ENCODE assay signal across 8 mouse cellular contexts in the genomic region with DNA sequence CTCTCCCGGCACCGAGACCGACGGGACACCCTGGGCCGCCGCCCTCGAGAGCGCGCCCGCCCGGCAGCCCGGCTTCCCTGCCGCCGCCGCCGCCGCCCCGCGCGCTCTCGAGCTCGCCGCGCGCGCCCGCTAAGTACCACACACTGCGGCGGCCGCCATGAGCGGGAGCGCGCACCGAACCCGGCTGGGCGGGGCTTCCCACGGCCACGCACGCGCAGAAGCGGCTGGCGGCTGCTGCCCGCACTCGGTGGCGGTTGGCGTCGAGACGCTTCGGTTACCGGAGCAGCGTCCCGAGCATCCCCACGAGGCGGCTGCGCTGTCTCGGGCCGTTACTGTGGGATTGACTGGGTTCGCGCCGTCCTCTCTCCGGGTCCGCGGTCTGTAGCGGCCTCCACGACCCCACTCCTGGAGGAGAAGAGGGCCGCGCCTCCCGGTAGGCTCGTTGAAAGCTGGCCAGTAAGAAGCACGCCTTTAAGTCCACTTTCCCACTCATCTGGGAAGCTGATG. TPM values are rescaled to one million over a fixed set of nuclear protein-coding genes. Genes with fewer than 3 reads are reported as not detected.
A peak's percentile ranks its signal among the peaks of the same experiment; 100 is the strongest.
DNase-seq lines count a peak whose midpoint lies in the region; ATAC-seq and TF ChIP-seq lines count a peak whose summit lies in the region.

No protein-coding gene starts in this region.

- no peaks in the 10 kb centered on the region for H3K36me3 ChIP-seq in E14TG2a.4 (ENCODE audit: insufficient read depth, low read length)
- H3K36me3 ChIP-seq in forebrain, embryonic 13.5 days (ENCODE audit: poor library complexity, severe bottlenecking), result no peaks in the 10 kb centered on the region
- no peaks in the 10 kb centered on the region for H3K36me3 ChIP-seq in liver, embryonic 16.5 days (ENCODE audit: control insufficient read depth, insufficient read depth)
- no peaks in the 10 kb centered on the region for H3K36me3 ChIP-seq in neural tube, embryonic 12.5 days
- no peaks in the 10 kb centered on the region for H3K36me3 ChIP-seq in stomach, postnatal 0 days (ENCODE audit: control insufficient read depth, insufficient read depth, low read length)

- TF ChIP-seq EP300 in stomach, postnatal 0 days (optimal IDR thresholded peaks at IDR 0.05), result no peak

- H3K27ac ChIP-seq in forebrain, embryonic 13.5 days, result peak overlapping the region; percentile 97
- H3K27ac ChIP-seq in liver, embryonic 16.5 days (ENCODE audit: low read length), result peak overlapping the region; percentile 96
- H3K27ac ChIP-seq in neural tube, embryonic 12.5 days, result peak overlapping the region; percentile 94
- peak overlapping the region; percentile 99 for H3K27ac ChIP-seq in stomach, postnatal 0 days (replicated peaks)

- no peaks in the 10 kb centered on the region for H3K9me3 ChIP-seq in E14TG2a.4 (ENCODE audit: low read length)
- H3K9me3 ChIP-seq in forebrain, embryonic 13.5 days (replicated peaks), result no peaks in the 10 kb centered on the region
- H3K9me3 ChIP-seq in liver, embryonic 16.5 days (replicated peaks; ENCODE audit: control insufficient read depth, low read length), result no peaks in the 10 kb centered on the region
- H3K9me3 ChIP-seq in neural tube, embryonic 12.5 days, result no peaks in the 10 kb centered on the region
- no peaks in the 10 kb centered on the region for H3K9me3 ChIP-seq in stomach, postnatal 0 days (ENCODE audit: control insufficient read depth, low read length)

- under 1% methylated on average over 51 of the region's 70 CpGs for WGBS in forebrain, embryonic 13.5 days
- WGBS in liver, embryonic 16.5 days (ENCODE audit: insufficient replicate concordance), result 0% methylated on average over 44 of the region's 70 CpGs
- WGBS in neural tube, embryonic 12.5 days, result under 1% methylated on average over 65 of the region's 70 CpGs
- WGBS in stomach, postnatal 0 days, result under 1% methylated on average over 41 of the region's 70 CpGs

- H3K4me1 ChIP-seq in E14TG2a.4 (replicated peaks; ENCODE audit: low read depth, low read length), result peaks cover 54% of the 10 kb centered on the region
- peaks cover 39% of the 10 kb centered on the region for H3K4me1 ChIP-seq in forebrain, embryonic 13.5 days
- H3K4me1 ChIP-seq in liver, embryonic 16.5 days (ENCODE audit: control insufficient read depth, low read depth, low read length), result peaks cover 25% of the 10 kb centered on the region
- H3K4me1 ChIP-seq in neural tube, embryonic 12.5 days, result peaks cover 25% of the 10 kb centered on the region
- H3K4me1 ChIP-seq in stomach, postnatal 0 days (replicated peaks; ENCODE audit: control insufficient read depth, insufficient read depth), result no peaks in the 10 kb centered on the region; the same call in 1 of the 2 replicates

- peak; percentile 86 for DNase-seq in c-Kit-positive CD71-positive TER-119-positive erythroid progenitor cells, embryonic 14.5 days (ENCODE audit: low spot score)
- peak; percentile 97 for DNase-seq in heart, postnatal 10 days
- DNase-seq in kidney, postnatal 4 days, result peak; percentile 96 to 97
- DNase-seq in stomach, postnatal 0 days (ENCODE audit: low spot score), result peak; percentile 95

- H3K27me3 ChIP-seq in E14TG2a.4 (ENCODE audit: insufficient read depth, low read length), result peaks cover 4% of the 10 kb centered on the region; the same call in 1 of the 2 replicates
- no peaks in the 10 kb centered on the region for H3K27me3 ChIP-seq in forebrain, embryonic 13.5 days
- H3K27me3 ChIP-seq in liver, embryonic 16.5 days (ENCODE audit: control insufficient read depth, insufficient read depth, low read depth, low read length), result no peaks in the 10 kb centered on the region
- no peaks in the 10 kb centered on the region for H3K27me3 ChIP-seq in neural tube, embryonic 12.5 days (replicated peaks)
- H3K27me3 ChIP-seq in stomach, postnatal 0 days (ENCODE audit: control insufficient read depth, insufficient read depth, low read length), result no peaks in the 10 kb centered on the region

- H3K9ac ChIP-seq in forebrain, embryonic 13.5 days, result peak overlapping the region; percentile 98
- H3K9ac ChIP-seq in liver, embryonic 16.5 days (ENCODE audit: low read depth, low read length), result peak overlapping the region; percentile 98
- peak overlapping the region; percentile 99 for H3K9ac ChIP-seq in neural tube, embryonic 12.5 days
- H3K9ac ChIP-seq in stomach, postnatal 0 days (ENCODE audit: low read length), result peak overlapping the region; percentile 98

- ATAC-seq in forebrain, embryonic 13.5 days, result peak; percentile 91
- peak; percentile 90 for ATAC-seq in liver, embryonic 16.5 days (ENCODE audit: low read depth)
- ATAC-seq in neural tube, embryonic 12.5 days (ENCODE audit: low FRiP score, low read depth), result peak; percentile 89
- ATAC-seq in stomach, postnatal 0 days (ENCODE audit: low FRiP score, low TSS enrichment), result peak; percentile 91

- peak overlapping the region; percentile 91 for H3K4me3 ChIP-seq in E14TG2a.4 (replicated peaks; ENCODE audit: low read length)
- peak overlapping the region; percentile 85 for H3K4me3 ChIP-seq in forebrain, embryonic 13.5 days
- H3K4me3 ChIP-seq in liver, embryonic 16.5 days (ENCODE audit: low read depth, low read length), result peak overlapping the region; percentile 97
- peak overlapping the region; percentile 88 for H3K4me3 ChIP-seq in neural tube, embryonic 12.5 days
- H3K4me3 ChIP-seq in stomach, postnatal 0 days (ENCODE audit: low read depth, low read length), result peak overlapping the region; percentile 91

- intact Hi-C loops in heart, postnatal 10 days (cut with DNase I), result loop anchor here (2.0 to 5.0 kb wide), 3 partner anchors 41 to 156 kb away; partner anchors contain the start of gene N4bp1

- H3K4me2 ChIP-seq in forebrain, embryonic 13.5 days, result peak overlapping the region; percentile 80
- peak overlapping the region; percentile 76 for H3K4me2 ChIP-seq in liver, embryonic 16.5 days (ENCODE audit: low read depth, low read length)
- peak overlapping the region; percentile 68 for H3K4me2 ChIP-seq in neural tube, embryonic 12.5 days (replicated peaks)
- H3K4me2 ChIP-seq in stomach, postnatal 0 days (replicated peaks; ENCODE audit: low read depth), result peak overlapping the region; percentile 72

- no peak for TF ChIP-seq CTCF in E14TG2a.4 (conservative IDR thresholded peaks at IDR 0.05; ENCODE audit: low read length)
- TF ChIP-seq CTCF in stomach, postnatal 0 days (IDR thresholded peaks at IDR 0.05; ENCODE audit: low read depth), result no peak

RNA-seq across cellular contexts. Expression of gene Siah1a, which starts 0.3 kb away (rescaled TPM):
- 87.9 and 89.6 TPM in 2 replicates for polyA plus RNA-seq in forebrain, embryonic 13.5 days (2015; fragmentation: Nextera tagmentation; extraction: Ambion mirVana)
- 10 to 100 TPM; 25.9 to 27.9 TPM for total RNA-seq in heart, postnatal 10 days (2021)
- 10.2 and 12.2 TPM in 2 replicates for polyA plus RNA-seq in liver, embryonic 16.5 days (2015; fragmentation: Nextera tagmentation; extraction: Ambion mirVana)
- 89.5 and 94.1 TPM in 2 replicates for polyA plus RNA-seq in neural tube, embryonic 12.5 days (2016; fragmentation: Nextera tagmentation; extraction: Ambion mirVana)
- polyA plus RNA-seq in stomach, postnatal 0 days (2015; fragmentation: Nextera tagmentation; extraction: Ambion mirVana), result 36.3 and 41.0 TPM in 2 replicates

RNA-seq across cellular contexts. Expression of gene Gm10638, which starts 0.5 kb away (rescaled TPM):
- 5.7 and 7.9 TPM in 2 replicates for polyA plus RNA-seq in forebrain, embryonic 13.5 days (2015; fragmentation: Nextera tagmentation; extraction: Ambion mirVana)
- 1 to 10 TPM; 3.5 to 3.9 TPM for total RNA-seq in heart, postnatal 10 days (2021)
- 0.71 and 0.80 TPM in 2 replicates for polyA plus RNA-seq in liver, embryonic 16.5 days (2015; fragmentation: Nextera tagmentation; extraction: Ambion mirVana)
- polyA plus RNA-seq in neural tube, embryonic 12.5 days (2016; fragmentation: Nextera tagmentation; extraction: Ambion mirVana), result 9.2 and 9.8 TPM in 2 replicates
- 6.9 and 8.5 TPM in 2 replicates for polyA plus RNA-seq in stomach, postnatal 0 days (2015; fragmentation: Nextera tagmentation; extraction: Ambion mirVana)

Comparison
In these comparisons a context has a peak if more than half of its experiments do, and no peak if none do; other contexts are left out.
1. Peak in every context shown above with its lines: DNase-seq, ATAC-seq, H3K4me3 ChIP-seq and H3K27ac ChIP-seq.